Comparison of ENCODE assay signal across 8 mouse cellular contexts in the genomic region with DNA sequence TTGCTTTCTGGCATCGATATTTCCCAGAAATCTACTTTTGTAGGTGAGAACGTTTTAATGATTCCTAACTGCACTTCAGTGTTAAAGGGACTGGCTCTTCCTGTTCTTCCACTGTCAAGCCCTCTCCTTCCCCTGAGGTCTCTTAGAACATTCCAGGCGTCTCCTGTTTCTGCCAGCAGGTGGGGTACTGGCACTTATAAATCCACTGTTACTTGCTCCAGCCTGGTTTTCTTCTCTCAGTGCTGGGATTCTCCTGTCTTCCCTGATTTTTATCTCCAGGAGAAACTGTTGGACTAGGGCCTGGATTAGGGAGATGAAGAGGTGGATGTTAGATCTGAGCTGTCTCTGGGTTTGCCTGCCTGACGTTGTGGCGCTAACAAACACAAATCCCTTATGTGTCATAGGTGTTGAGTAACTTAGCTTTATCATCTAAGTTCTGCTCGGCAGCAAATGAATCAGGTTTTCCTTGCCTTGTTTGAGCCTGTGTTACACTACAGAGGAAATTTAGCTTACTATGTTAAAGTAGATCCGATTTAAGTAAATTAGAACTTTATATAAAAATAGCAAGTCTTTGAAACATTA. TPM values are rescaled to one million over a fixed set of nuclear protein-coding genes. Genes with fewer than 3 reads are reported as not detected.
A peak's percentile ranks its signal among the peaks of the same experiment; 100 is the strongest.
DNase-seq lines count a peak whose midpoint lies in the region; ATAC-seq and TF ChIP-seq lines count a peak whose summit lies in the region.

No protein-coding gene starts in this region.

- H3K4me2 ChIP-seq in forebrain, embryonic 11.5 days (ENCODE audit: low read depth, low read length, severe bottlenecking) = no peak overlapping the region
- no peak overlapping the region for H3K4me2 ChIP-seq in heart, embryonic 12.5 days

- H3K27me3 ChIP-seq in C2C12 (ENCODE audit: control insufficient read depth, insufficient read depth, insufficient read length) = no peaks in the 10 kb centered on the region
- H3K27me3 ChIP-seq in forebrain, embryonic 11.5 days (ENCODE audit: control insufficient read depth, insufficient read depth, low read length) = no peaks in the 10 kb centered on the region
- H3K27me3 ChIP-seq in heart, embryonic 12.5 days (replicated peaks) = no peaks in the 10 kb centered on the region

- peak; percentile 62 to 76 for DNase-seq in adrenal gland, postnatal 36 days
- peak; percentile 75 for DNase-seq in forebrain, embryonic 11.5 days (ENCODE audit: low spot score)
- DNase-seq in kidney, postnatal 36 days = peak; percentile 87 to 89
- DNase-seq in lung, adult 18-20 months = peak; percentile 81 to 86
- peak; percentile 70 for DNase-seq in ovary, postnatal 36 days (ENCODE audit: low spot score)
- no peak for DNase-seq in T-cell, adult 2 months (ENCODE audit: low spot score)

- ATAC-seq in forebrain, embryonic 11.5 days (replicated peaks; ENCODE audit: low FRiP score) = no peak
- 0 out of 2 replicates have a peak, but pooled peaks have one; percentile 43 for ATAC-seq in heart, embryonic 12.5 days (ENCODE audit: insufficient number of reproducible peaks, low FRiP score)

- H3K9me3 ChIP-seq in forebrain, embryonic 11.5 days (ENCODE audit: control insufficient read depth, low read length) = no peaks in the 10 kb centered on the region
- H3K9me3 ChIP-seq in heart, embryonic 12.5 days (replicated peaks) = no peaks in the 10 kb centered on the region

- 0 out of 2 replicates have a peak, but pooled peaks cover 2% of the 10 kb centered on the region for H3K4me1 ChIP-seq in forebrain, embryonic 11.5 days (replicated peaks; ENCODE audit: control insufficient read depth, insufficient read depth, low read length)
- peaks cover 10% of the 10 kb centered on the region for H3K4me1 ChIP-seq in heart, embryonic 12.5 days (replicated peaks)

- H3K79me2 ChIP-seq in C2C12 (ENCODE audit: control insufficient read depth, insufficient read depth) = no peaks in the 10 kb centered on the region

- no peaks in the 10 kb centered on the region for H3K36me3 ChIP-seq in C2C12 (ENCODE audit: control insufficient read depth, insufficient read depth)
- no peaks in the 10 kb centered on the region for H3K36me3 ChIP-seq in forebrain, embryonic 11.5 days (ENCODE audit: control insufficient read depth, insufficient read depth, low read length)
- no peaks in the 10 kb centered on the region; the same call in 1 of the 2 replicates for H3K36me3 ChIP-seq in heart, embryonic 12.5 days

- H3K4me3 ChIP-seq in C2C12 (ENCODE audit: insufficient read depth, poor library complexity, severe bottlenecking) = no peak overlapping the region
- no peak overlapping the region for H3K4me3 ChIP-seq in forebrain, embryonic 11.5 days (ENCODE audit: low read depth, low read length)
- H3K4me3 ChIP-seq in heart, embryonic 12.5 days = no peak overlapping the region

- no peak overlapping the region for H3K27ac ChIP-seq in forebrain, embryonic 11.5 days (ENCODE audit: low read depth, low read length)
- no peak overlapping the region for H3K27ac ChIP-seq in heart, embryonic 12.5 days (ENCODE audit: poor library complexity, severe bottlenecking)

- 45% methylated on average over 7 of the region's 7 CpGs for WGBS in forebrain, embryonic 11.5 days
- WGBS in heart, embryonic 12.5 days = 31% methylated on average over 7 of the region's 7 CpGs

- H3ac ChIP-seq in C2C12 (ENCODE audit: control insufficient read depth, insufficient read length, low read depth) = no peak overlapping the region

- peak; percentile 21 for TF ChIP-seq CTCF in C2C12 (IDR thresholded peaks at IDR 0.05; ENCODE audit: control insufficient read depth, insufficient read depth, insufficient read length)

- no peaks in the 10 kb centered on the region for H3K79me3 ChIP-seq in C2C12 (ENCODE audit: low read depth)

- no peak overlapping the region for H3K9ac ChIP-seq in forebrain, embryonic 11.5 days (ENCODE audit: low read length)
- H3K9ac ChIP-seq in heart, embryonic 12.5 days = no peak overlapping the region

TF ChIP-seq in C2C12, 6 proteins besides CTCF, POLR2A, EP300 and RAD21:
- TF ChIP-seq MAX (IDR thresholded peaks at IDR 0.05) (no peak), CEBPB (IDR thresholded peaks at IDR 0.05; ENCODE audit: low read depth) (peak; percentile 45), MYOD1 (IDR thresholded peaks at IDR 0.05; ENCODE audit: control insufficient read depth, insufficient read length, low read depth) (no peak), FOSL1 (IDR thresholded peaks at IDR 0.05; ENCODE audit: insufficient read depth, low read length, poor library complexity, severe bottlenecking) (no peak), MYOG (IDR thresholded peaks at IDR 0.05; ENCODE audit: control insufficient read depth, extremely low read depth, insufficient read length) (no peak), USF1 (IDR thresholded peaks at IDR 0.05; ENCODE audit: low read depth) (no peak)

RNA-seq across cellular contexts. Expression of a gene that starts 44.0 kb away (rescaled TPM):
- 2.5 TPM for polyA plus RNA-seq in C2C12 (2012; fragmentation: generic; extraction: Trizol)
- 1 to 10 TPM; 6.5 to 6.8 TPM for total RNA-seq in adrenal gland, postnatal 36 days (2021)
- 4.6 and 5.3 TPM in 2 replicates for polyA plus RNA-seq in forebrain, embryonic 11.5 days (2014; fragmentation: Nextera tagmentation; extraction: Ambion mirVana)
- 7.6 and 8.1 TPM in 2 replicates for polyA plus RNA-seq in heart, embryonic 12.5 days (2016; fragmentation: Nextera tagmentation; extraction: Ambion mirVana)
